Mouse (Mus musculus): Measurements from ENCODE around the gene Gm28729. TPM values are rescaled to one million over a fixed set of nuclear protein-coding genes. Genes with fewer than 3 reads are reported as not detected.
"Not testable (repeated sequence)": the region's sequence is repeated elsewhere in the genome, so short reads cannot be mapped to it uniquely, and the experiment has no call there.

The Gm28729 gene
- under 1 TPM in 1 of 2 experiments, not detected in 1; 0.26 TPM for total RNA-seq (2021)
- long read RNA-seq, experiment 1: 0 reads
- long read RNA-seq, experiment 2: 0 reads

DNA sequence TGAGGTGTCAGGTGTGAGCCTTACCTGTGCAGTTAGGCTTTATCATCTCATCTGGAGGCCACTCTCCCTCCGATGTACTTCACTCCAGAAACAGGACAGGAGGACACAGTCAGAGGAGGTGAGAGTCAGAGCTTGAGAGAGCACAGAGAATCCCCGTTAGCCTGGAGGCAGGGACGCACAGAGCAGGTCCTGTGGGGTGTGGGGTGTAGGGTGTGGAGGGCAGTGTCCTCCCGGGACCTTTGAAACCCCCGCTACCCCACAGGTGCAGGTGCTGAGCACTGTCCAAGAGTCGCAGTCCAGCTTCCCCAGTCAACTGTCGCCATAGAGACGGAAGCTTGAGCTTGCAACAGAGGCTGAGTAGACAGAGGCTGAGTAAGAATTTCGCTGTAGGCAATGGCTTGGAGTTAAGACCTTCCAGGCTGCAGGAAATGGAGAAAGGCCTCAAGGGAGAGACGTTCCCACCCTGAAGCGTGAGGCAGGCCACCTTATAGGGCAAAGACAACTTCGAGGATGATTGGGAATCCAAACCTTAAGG, at the start of gene Gm28729:
Gene Gm28729 (minus strand): TSS at position 293 of the 535 bp plus-strand sequence.
- DNase-seq: no peak
- intact Hi-C loops (cut with DNase I): no loop called here

- intact Hi-C loops (cut with DNase I): loop anchor here (2.0 kb wide), 1 partner anchor 246 kb away; no protein-coding TSS in a partner anchor
- DNase-seq: no peak
Observed at GRCm38 (mm10) chr9:96573252-96573651, 48.2 kb upstream of the Gm28729 start.

DNA sequence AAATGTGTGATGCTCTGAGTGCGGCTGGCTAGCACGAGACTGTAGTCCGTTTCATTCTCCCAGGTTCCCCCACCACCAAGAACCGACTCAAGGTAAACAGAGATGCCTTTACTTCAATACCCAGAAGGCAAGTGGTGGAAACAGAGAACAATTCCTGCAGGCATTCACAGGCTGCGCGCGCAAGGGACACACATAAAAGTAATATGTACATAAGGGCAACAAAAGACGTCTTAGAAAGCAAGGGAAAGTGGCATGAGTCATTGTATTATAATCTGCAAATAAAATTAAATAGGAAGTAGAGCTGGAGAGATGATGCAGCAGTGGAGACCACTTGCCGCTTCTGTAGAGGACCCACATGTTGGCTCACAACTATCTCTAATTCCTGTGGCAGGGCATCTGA, 47.7 kb upstream of the Gm28729 start:
- intact Hi-C loops (cut with DNase I): loop anchor here (2.0 kb wide), 1 partner anchor 246 kb away; no protein-coding TSS in a partner anchor
- no peak for DNase-seq

- intact Hi-C loops (cut with DNase I): no loop called here
- DNase-seq: no peak
Observed at GRCm38 (mm10) chr9:96566470-96566996, 41.5 kb upstream of the Gm28729 start.

DNA sequence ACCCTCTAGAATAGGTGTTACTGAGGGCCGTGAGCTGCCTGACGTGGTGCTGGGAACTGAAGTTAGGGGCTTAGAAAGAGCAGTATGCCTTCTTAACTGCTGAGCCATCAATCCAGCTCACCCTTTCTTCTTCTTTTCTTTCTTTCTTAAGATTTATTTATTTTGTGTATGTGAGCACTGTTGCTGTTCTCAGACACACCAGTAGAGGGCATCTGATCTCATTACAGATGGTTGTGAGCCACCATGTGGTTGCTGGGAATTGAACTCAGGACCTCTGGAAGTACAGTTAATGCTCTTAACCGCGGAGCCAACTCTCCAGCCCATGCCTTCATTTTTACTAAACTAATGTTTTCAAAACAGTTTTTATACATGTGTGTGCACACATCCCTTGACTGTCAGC, 38.4 kb upstream of the Gm28729 start:
- no peak for DNase-seq
- intact Hi-C loops (cut with DNase I): no loop called here

DNA sequence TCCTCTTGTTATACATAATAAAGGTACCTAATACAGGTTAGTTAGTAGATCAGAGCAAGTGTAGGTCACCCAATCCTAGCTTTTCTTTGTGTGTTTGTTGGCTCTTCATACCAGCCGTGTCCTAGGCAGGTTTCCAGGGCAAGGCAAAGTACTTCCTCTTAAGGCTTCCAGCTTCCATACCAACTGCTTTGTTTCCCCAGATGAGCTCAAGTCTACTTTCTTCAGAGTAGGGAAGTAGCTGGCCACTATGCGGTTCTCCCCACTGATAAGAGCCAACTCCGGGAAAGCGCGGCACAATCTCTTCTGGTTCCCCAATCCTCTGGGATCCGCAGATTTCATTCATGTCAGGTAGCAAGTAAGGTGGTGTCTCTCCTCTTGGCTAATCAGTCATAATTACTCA, 34.1 kb upstream of the Gm28729 start:
- no peak for DNase-seq
- intact Hi-C loops (cut with DNase I): no loop called here

DNA sequence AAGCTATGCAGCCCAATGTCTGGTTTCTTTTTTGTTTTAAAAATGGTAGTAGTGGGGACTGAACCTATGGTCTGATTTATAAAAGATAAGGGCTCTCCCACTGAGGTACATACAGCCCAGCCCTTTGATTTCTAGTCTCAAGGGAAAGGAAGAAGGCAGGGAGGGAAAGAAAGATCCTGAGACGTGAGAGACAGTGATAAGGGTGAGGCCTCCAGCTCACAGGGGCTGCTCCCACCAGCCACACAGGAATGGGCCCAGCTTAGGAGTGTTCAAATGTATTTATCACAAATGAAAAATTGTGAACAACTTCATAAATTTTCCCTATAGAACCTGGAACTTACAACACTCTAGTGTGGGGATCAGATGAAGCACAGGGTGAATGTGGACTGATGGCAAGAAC, 33.5 kb upstream of the Gm28729 start:
- no peak for DNase-seq

GRCm38 (mm10) chr9:96554095-96554494, 29.0 kb upstream of the Gm28729 start:
- DNase-seq: no peak
- intact Hi-C loops (cut with DNase I): no loop called here

More for the DNA sequence above, 33.5 kb upstream of the Gm28729 start:
- intact Hi-C loops (cut with DNase I): no loop called here

GRCm38 (mm10) chr9:96545410-96545809, 20.3 kb upstream of the Gm28729 start:
- intact Hi-C loops (cut with DNase I): no loop called here
- no peak for DNase-seq

GRCm38 (mm10) chr9:96543643-96544640, 18.9 kb upstream of the Gm28729 start:
- peak; percentile 24 to 50 for DNase-seq
- intact Hi-C loops (cut with DNase I): no loop called here

DNA sequence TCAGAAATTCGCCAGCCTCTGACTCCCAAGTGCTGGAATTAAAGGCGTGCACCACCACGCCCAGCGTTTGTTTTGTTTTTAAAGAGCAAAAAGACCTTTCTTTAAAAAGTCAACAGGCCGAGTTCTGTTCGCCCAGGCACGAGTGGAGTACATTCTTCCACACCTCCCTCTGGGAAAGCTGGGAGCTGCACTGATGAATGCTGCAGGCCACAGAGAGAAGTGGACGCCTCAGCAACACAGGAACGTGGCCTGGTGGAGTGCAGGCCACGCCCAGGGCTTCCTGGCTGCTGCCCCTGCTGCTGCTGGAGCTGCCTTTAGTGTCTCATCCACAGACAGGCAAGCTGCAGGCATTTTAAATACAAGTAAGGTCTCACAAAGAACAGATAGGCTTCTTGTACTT, 13.9 kb upstream of the Gm28729 start:
- DNase-seq: no peak
- intact Hi-C loops (cut with DNase I): no loop called here

DNA sequence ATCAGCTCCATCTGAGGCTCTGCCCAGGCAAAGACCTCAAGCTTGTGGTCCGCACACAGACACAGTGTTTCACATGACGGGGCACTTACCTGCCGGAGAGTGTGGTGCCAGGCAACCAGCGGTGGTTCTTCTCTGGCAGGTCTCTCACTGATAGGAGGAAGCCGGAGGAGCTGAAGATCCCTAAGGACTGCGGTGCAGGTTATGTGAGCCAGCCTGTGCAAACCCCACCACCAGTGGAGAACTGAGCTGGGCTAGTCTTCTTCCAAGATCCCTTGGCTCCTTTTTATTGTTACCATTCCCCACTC, 12.5 kb upstream of the Gm28729 start:
- intact Hi-C loops (cut with DNase I): no loop called here
- DNase-seq: no peak

GRCm38 (mm10) chr9:96536895-96537614, 12.0 kb upstream of the Gm28729 start:
- intact Hi-C loops (cut with DNase I): no loop called here
- peak; percentile 29 to 37 for DNase-seq

GRCm38 (mm10) chr9:96536093-96536492, 11.0 kb upstream of the Gm28729 start:
- DNase-seq; intact Hi-C loops (cut with DNase I): not testable (repeated sequence)

DNA sequence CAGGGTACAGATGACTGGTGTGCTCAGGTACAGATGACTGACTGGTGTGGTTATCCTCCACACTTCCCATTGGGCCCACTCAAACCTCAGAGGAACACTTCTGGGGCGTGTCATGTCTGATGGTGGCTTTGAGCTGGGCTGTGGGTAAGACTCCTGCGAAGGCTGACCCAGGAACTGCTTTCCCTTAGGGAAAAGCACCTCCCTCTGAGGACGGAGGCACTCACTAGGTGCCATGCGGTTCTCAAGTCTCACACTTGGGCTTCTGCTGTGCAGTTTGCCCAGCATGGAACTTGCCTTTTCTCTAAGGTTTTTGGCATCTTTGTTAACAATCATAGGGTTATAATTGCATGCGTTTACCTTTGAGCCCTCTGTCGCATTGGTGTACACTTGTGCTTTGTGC, 10.4 kb upstream of the Gm28729 start:
- no peak for DNase-seq
- intact Hi-C loops (cut with DNase I): no loop called here

GRCm38 (mm10) chr9:96534256-96534655, 9.2 kb upstream of the Gm28729 start:
- intact Hi-C loops (cut with DNase I): no loop called here
- no peak for DNase-seq

- intact Hi-C loops (cut with DNase I): no loop called here
- no peak for DNase-seq
Observed at GRCm38 (mm10) chr9:96533476-96533875, 8.4 kb upstream of the Gm28729 start.

- intact Hi-C loops (cut with DNase I): no loop called here
- DNase-seq: no peak
Observed at GRCm38 (mm10) chr9:96532531-96532930, 7.5 kb upstream of the Gm28729 start.

DNA sequence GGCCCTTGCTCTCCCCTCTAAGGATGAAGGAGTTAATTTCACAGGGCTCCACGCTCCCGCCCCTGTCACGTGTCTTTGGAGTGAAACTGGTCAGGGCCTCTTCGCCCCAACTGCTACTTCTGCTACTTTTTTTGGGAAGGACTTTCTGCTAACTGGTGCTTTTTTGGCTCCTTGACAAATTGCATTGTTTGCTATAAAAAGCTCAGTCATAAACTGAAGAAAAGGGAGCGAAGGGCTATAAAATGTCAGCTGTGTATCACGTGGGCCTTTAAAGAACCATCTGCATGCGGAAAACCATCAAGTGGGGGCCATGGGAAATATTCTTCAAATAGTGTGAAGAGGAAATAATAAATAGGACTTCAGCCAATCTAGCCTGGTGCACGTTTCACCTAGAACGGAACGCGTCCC, 5.6 kb upstream of the Gm28729 start:
- intact Hi-C loops (cut with DNase I): no loop called here
- no peak for DNase-seq

GRCm38 (mm10) chr9:96529961-96530673, 5.1 kb upstream of the Gm28729 start:
- DNase-seq: no peak
- intact Hi-C loops (cut with DNase I): no loop called here

Data from gastrocnemius, postnatal 36 days (tissue).